Mouse (Mus musculus): ENCODE results near the gene Timp4.

DNA sequence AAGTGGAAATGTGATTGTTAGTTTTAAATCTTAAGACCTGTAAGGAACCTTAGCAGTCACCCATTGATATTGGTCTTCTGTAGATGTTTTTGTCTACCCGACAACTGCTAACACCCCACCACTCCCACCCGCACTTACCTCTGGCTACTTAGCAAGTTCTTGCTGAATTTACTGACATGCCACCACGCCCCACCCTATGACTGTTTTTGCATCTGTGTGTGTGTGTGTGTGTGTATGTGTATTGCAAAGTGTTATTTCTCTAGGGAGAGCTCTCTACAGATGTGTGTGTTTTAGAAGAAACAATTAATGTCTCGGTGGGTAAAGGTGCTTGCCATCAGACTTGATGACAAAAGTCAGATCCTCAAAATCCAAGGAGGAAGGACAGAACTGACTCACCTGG is 25.0 kb downstream of the Timp4 start, which contains the start of gene Gm17482:
- TF ChIP-seq GATA1 (IDR thresholded peaks at IDR 0.05; ENCODE audit: low read length) (no peak), TAL1 (IDR thresholded peaks at IDR 0.05; ENCODE audit: low read length) (no peak)

All from erythroblast, embryonic 14.5 days (primary cell).